Mouse (Mus musculus): ENCODE measurements around the gene Oas1g.
"Not testable (repeated sequence)": the region's sequence is repeated elsewhere in the genome, so short reads cannot be mapped to it uniquely, and the experiment has no call there.

The Oas1g gene

GRCm38 (mm10) chr5:120890991-120891390 lies 3.6 kb upstream of the Oas1g start:
- in situ Hi-C loops (cut with MboI, MseI) = no loop called here

DNA sequence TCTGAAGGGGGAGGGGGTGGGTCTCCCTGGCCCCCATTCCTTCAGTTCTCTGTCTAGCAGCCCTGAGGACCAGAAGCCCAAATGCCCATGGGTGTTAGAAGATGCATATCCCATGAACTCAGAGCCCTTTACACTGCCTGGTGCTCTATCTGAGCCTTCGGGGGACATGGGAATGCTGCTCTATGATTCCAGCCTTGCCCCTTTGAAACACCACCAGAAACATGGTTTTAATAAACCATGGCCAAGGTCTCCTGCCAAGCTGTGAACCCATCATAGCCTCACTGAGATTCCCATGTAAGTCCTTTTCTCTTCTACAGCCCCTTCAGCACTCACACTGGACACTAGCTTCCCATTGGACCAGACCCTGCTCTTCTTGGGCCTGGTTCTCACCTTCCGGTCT lies 2.6 kb upstream of the Oas1g start:
- in situ Hi-C loops (cut with MboI, MseI) = no loop called here

DNA sequence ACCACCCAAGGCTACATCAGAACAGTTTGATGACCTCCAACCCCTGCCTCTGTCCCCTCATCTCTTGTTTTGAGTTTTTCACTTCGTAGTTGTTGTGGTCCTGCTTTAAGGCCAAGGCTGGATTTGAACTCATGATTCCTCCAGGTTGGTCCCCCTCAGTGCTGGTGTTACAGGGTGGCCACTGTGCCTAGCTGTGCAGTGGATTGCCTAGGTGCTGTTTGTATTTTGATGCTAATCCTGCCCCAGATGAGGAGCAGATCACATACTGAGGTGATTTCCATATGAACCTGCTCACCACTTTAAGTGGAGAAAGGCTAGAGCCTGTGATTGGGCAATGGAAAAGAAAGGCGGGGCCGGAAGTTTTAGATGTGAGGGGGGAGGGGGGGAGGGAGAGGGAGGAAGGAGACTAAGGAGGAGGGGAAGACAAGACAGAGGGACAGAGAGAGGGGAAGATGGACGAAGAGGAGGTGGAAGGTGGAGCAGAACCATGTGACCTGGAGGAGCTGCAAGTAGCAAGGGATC lies 942 bp upstream of the Oas1g start:
- in situ Hi-C loops (cut with MboI, MseI) = not testable (repeated sequence)

GRCm38 (mm10) chr5:120887831-120888230 lies 418 bp upstream of the Oas1g start:
- in situ Hi-C loops (cut with MboI, MseI) = no loop called here

DNA sequence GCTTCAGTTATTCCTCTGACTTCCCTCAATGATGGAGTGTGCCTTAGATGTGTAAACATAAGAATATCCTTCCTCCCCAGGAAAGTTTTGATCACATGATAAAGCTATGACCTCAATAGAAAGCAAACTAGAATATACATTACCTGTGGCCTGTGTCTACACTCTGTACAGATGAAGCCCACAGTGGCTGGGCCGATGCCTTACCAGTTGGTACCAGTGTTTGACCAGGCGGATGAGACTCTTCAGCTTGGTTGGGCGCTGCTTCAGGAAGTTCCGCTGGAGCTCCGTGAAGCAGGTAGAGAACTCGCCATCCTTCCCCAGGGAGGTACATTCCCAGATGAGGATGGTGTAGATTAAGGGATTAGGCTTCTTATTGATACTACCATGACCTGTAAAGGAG lies 5.7 kb downstream of the Oas1g start:
- in situ Hi-C loops (cut with MboI, MseI) = not testable (repeated sequence)

GRCm38 (mm10) chr5:120878803-120879202 lies 8.6 kb downstream of the Oas1g start:
- in situ Hi-C loops (cut with MboI, MseI) = not testable (repeated sequence)

GRCm38 (mm10) chr5:120877407-120877806 lies 10.0 kb downstream of the Oas1g start:
- in situ Hi-C loops (cut with MboI, MseI) = not testable (repeated sequence)

GRCm38 (mm10) chr5:120876839-120877238 lies 10.6 kb downstream of the Oas1g start:
- in situ Hi-C loops (cut with MboI, MseI) = not testable (repeated sequence)

DNA sequence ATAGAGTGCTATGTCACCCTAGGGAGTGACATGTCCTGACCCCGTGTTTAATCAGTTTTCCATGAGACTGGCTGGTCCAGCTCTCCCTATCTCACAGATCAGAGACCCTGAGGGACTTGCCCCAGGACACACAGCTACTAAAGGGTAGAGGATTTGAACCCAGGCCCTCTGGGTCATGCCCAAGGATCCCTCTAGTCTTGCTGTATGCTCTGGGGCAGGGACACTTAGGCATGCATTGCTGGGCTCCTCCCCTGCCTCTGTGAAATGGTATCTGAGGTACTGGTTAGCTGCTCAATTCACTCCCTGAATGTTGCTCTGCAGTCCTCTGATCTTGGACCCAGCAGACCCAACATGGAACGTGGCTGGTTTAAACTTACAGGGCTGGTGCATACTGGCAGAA lies 15.9 kb downstream of the Oas1g start:
- in situ Hi-C loops (cut with MboI, MseI) = no loop called here

DNA sequence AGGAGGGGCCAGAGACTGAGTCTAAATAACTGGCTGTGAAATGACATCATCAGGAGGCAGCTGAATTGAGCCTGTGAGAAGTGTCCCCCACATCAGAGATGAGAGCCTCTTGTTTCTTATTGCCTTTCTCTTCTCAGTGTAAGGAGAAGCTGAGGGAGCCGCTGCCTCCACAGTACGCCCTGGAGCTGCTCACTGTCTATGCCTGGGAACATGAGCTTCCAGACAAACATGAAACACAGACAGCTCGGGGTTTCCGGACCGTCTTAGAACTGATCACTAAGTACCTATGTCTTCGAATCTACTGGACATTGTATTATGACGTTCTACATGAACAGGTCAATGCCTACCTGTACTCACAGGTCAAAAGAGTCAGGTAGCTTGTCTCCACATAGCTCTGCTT lies 16.6 kb downstream of the Oas1g start:
- in situ Hi-C loops (cut with MboI, MseI) = no loop called here

DNA sequence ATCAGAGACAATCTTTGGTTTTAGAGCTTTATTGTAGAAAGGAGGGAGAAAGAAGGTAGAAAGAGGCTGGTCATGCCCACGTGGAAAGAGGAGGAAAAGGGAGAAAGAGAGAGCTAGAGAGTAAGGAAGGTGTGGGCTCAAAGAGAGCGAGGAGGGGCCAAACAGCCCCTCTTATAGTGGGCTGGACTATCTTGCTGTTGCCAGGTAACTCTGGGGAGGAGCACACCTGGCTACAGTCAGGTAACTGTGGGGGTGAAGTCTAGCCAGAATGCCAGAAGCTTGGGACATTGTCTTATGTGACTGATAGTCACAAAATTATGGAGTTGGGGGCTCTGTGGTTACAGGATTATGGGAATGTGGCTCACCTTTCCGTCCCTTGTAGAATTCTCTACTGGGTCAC lies 17.3 kb downstream of the Oas1g start:
- in situ Hi-C loops (cut with MboI, MseI) = no loop called here

DNA sequence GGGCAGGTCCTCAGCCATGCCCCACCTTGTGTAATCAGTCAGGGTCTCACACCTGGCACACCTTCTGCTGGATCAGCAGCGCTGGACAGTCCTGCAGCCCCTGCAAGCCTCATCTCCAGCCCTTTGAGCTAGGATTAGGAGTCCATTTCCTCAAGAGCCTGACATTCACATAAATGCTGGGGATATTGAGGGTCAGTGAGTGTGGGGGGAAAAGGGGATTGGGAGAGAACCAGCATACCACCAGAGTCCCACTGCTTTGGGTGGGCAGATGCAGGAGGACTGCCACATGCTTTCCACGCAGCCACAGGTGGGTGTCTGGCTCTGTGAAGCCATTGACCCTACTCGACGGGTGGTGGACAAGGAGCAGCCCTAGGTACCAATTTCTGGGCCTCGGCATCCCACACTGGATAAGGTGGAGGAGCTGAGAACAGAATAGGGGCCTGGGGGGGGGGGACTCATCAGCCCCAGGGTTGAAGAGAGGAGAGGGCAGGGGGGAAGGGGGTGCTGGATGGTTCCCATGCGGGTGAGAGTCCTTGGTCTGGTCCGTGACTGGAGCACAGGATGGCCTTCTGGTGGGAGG lies 17.9 kb downstream of the Oas1g start:
- in situ Hi-C loops (cut with MboI, MseI) = no loop called here

- in situ Hi-C loops (cut with MboI, MseI) = no loop called here
These were observed 22.0 kb downstream of the Oas1g start for GRCm38 (mm10) chr5:120865336-120865860.

DNA sequence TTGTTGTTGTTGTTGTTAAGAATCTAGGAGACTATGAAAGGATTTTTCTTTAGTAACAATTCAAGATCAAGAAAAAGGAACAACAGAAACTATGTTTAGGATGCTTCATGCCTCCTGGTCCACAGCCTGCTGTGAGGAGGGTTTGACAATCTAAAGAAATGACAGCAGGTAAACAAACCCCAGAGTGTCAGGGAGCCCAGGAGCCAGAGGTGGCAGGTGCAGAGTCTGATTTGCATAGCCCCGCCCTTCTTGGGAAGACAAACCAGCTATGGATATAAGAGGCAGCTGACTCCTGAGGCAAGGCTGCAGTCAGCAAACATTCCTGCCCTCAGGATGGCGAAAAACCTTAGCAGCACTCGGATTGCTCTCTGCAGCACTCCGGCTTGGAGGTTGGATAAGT lies 26.3 kb downstream of the Oas1g start, which contains the start of gene Oas1h:
TSS of gene Oas1h (plus strand) at position 301 of the 400 bp plus-strand sequence.
- in situ Hi-C loops (cut with MboI, MseI) = no loop called here

GRCm38 (mm10) chr5:120859241-120859640 lies 28.2 kb downstream of the Oas1g start:
- in situ Hi-C loops (cut with MboI, MseI) = no loop called here

DNA sequence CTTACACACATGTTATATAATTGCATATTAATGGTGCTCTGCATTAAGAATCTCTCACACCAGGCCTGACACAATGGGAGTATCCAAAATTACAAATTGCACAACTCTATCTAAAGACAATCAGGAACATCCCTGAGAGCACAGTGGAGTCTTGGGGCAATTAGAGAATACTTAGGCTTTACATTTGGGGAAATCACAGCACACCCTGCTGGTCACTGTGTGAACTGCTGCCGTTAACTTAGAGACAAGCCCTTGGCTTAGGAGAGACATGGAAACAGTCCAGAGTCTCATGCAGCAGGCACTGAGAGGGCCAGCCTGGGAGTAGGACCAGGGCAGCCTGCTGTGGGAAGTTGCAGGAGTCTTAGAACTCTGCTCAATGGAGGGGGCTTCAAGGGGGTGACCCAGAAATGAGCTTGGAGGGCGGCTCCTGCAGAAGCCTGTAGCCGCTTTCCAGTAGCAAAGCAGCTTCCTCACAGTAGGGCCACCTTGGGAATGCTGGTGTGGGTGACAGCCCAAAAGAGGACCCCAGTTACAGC lies 37.7 kb downstream of the Oas1g start:
- in situ Hi-C loops (cut with MboI, MseI) = no loop called here

DNA sequence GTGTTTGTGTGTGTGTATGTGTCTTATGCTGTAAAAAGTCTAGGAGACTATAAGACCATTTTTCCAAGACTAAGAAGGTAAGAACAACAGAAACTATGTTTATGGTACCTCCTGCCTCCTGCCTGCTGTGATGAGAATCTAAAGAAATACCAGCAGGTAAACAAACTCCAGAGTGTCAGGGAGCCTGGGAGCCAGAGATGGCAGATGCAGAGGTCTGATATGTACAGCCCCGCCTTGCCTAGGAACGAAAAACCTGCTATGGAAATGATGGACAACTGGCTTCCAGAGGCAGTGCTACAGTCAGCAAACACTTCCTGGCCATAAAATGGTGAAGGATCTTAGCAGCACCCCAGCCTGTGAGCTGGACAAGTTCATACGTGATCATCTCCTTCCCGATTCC lies 40.3 kb downstream of the Oas1g start, which contains the start of gene Oas1f:
TSS of gene Oas1f (plus strand) at position 301 of the 400 bp plus-strand sequence.
- in situ Hi-C loops (cut with MboI, MseI) = no loop called here

DNA sequence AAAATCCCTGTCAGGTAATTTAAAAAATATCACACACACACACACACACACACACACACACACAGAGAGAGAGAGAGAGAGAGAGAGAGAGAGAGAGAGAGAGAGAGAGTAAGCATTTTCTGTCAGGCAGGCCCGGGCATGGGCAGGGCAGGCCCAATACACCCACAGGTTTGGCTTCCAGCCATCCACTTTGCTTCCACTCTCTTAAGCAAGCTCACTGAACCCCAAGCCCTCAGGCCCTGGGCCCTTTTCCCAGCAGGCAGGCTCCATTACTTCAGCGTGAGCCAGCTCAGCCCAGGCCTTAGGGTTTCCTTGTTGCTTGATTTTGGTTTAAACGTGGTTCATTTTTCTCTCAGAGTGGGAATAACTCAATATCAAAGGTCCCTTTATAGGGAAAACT lies 42.7 kb downstream of the Oas1g start:
- in situ Hi-C loops (cut with MboI, MseI) = loop anchor here (5.0 kb wide), 1 partner anchor 42 kb away; no protein-coding TSS in a partner anchor

GRCm38 (mm10) chr5:120836731-120837585 lies 50.5 kb downstream of the Oas1g start:
- in situ Hi-C loops (cut with MboI, MseI) = no loop called here

- in situ Hi-C loops (cut with MboI, MseI) = no loop called here
These were observed 53.8 kb downstream of the Oas1g start for GRCm38 (mm10) chr5:120833335-120834280.

DNA sequence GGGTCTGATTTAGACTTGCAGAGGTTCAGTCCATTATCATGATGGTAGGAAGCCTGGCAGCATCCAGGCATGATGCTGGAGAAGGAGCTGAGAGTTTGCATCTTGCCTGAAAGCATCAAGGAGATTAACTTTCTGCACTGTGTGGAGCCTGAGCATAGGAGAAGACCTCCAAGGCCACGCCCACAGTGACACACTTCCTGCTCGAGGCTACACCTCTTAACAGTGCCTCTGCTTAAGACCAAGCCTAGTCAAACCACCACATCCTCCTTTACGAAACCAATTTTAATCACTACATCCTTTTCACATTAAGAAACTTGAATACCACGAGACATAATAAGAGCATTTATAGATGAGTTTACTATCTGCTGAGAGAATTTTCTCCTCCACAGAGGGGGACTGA lies 56.4 kb downstream of the Oas1g start:
- in situ Hi-C loops (cut with MboI, MseI) = no loop called here

All from T-helper 2 cell (primary cell).